ENCODE assay signal across 30 mouse cellular contexts in the genomic region with DNA sequence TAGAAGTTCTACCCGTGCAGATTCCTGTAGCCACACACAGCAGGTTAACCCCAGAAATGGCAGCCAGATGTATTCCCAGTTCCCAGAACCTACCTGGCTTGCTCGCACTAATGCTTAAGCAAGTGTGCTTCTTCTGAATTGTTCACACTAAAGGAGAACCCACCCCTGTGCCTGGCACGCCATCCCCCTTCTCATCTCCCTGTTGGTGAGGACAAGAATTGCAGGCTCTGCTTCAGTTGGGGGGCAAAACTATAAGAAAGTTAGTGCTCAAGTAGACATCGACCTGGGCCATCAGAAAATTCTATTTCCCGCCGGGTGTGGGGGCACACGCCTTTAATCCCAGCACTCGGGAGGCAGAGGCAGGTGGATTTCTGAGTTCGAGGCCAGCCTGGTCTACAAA. TPM values are rescaled to one million over a fixed set of nuclear protein-coding genes. Genes with fewer than 3 reads are reported as not detected.
DNase-seq lines count a peak whose midpoint lies in the region; TF ChIP-seq lines count a peak whose summit lies in the region.
"Had no signal": no experiment of that assay in that cellular context is flagged by ENCODE, and none has a peak within 500 bp of the region (broad histone marks: within the 10 kb centered on the region; RNA-seq: fewer than 3 reads in every experiment).

No protein-coding gene starts in this region.

- no peak overlapping the region for H3K27ac ChIP-seq in layer of hippocampus, adult 2 months
- H3K27ac ChIP-seq: embryonic facial prominence, embryonic 10.5 days; embryonic facial prominence, embryonic 15.5 days; forebrain, embryonic 13.5 days; heart, embryonic 13.5 days; hindbrain, embryonic 15.5 days; kidney, embryonic 15.5 days; liver, embryonic 15.5 days; midbrain, embryonic 15.5 days; neural tube, embryonic 15.5 days had no signal

- DNase-seq in layer of hippocampus, adult 2 months (ENCODE audit: low spot score in 2 of 2) = no peak
- DNase-seq in layer of hippocampus, adult 8-10 months (ENCODE audit: low spot score in 2 of 2) = no peak
- DNase-seq in thymus, postnatal 14 days = peak; percentile 19
- no peak for DNase-seq in thymus, postnatal 10 days (ENCODE audit: low spot score in 2 of 2)
- DNase-seq in R1 (ENCODE audit: low read depth, low spot score) = peak; percentile 70
- no peak for DNase-seq in T-cell, adult 2 months (ENCODE audit: low spot score)
- no peak for DNase-seq in ovary, postnatal 14 days (ENCODE audit: low spot score)
- DNase-seq: adrenal gland, postnatal 14 days; cerebellum, adult 2 months; cerebellum, postnatal 14 days; gastrocnemius, postnatal 10 days; heart, postnatal 10 days; kidney, adult 18-20 months; kidney, postnatal 4 days; layer of hippocampus, adult 9-11 months; lung, postnatal 14 days; right cerebral cortex, postnatal 25 days; spleen, adult 18-20 months had no signal

- H3K4me3 ChIP-seq in layer of hippocampus, adult 2 months = no peak overlapping the region
- H3K4me3 ChIP-seq: embryonic facial prominence, embryonic 10.5 days; embryonic facial prominence, embryonic 15.5 days; forebrain, embryonic 13.5 days; heart, embryonic 13.5 days; hindbrain, embryonic 15.5 days; kidney, embryonic 15.5 days; liver, embryonic 15.5 days; midbrain, embryonic 15.5 days; neural tube, embryonic 15.5 days had no signal

- peak; percentile 32 for TF ChIP-seq CTCF in layer of hippocampus, adult 2 months (conservative IDR thresholded peaks at IDR 0.05)

RNA-seq across cellular contexts. Expression of a gene that starts 23.5 kb away (rescaled TPM):
- 100 to 1,000 TPM; 149 to 151 TPM for total RNA-seq in layer of hippocampus, adult 2 months (2021)
- total RNA-seq in layer of hippocampus, adult 8-10 months (2022) = 100 to 1,000 TPM; 157 to 169 (median 162) TPM

RNA-seq across cellular contexts. Expression of a gene that starts 36.0 kb away (rescaled TPM):
- 10 to 100 TPM; 47.4 to 55.0 TPM for total RNA-seq in layer of hippocampus, adult 2 months (2021)
- total RNA-seq in layer of hippocampus, adult 8-10 months (2022) = 10 to 100 TPM; 44.0 to 45.3 (median 44.3) TPM

RNA-seq across cellular contexts. Expression of a gene that starts 36.1 kb away (rescaled TPM):
- total RNA-seq in layer of hippocampus, adult 2 months (2021) = 100 to 1,000 TPM; 179 to 190 TPM
- 100 to 1,000 TPM; 160 to 164 (median 161) TPM for total RNA-seq in layer of hippocampus, adult 8-10 months (2022)
- total RNA-seq: heart, postnatal 10 days; hematopoietic stem cell, adult 5-6 weeks had no signal

RNA-seq across cellular contexts. Expression of a gene that starts 40.9 kb away (rescaled TPM):
- total RNA-seq in layer of hippocampus, adult 2 months (2021) = 1 to 10 TPM; 1.5 to 3.4 TPM
- total RNA-seq in layer of hippocampus, adult 8-10 months (2022) = 1 to 10 TPM in 3 of 4 experiments, not detected in 1; 2.0 to 3.3 (median 2.4) TPM
- total RNA-seq: heart, adult 8-10 months; heart, postnatal 10 days; hematopoietic stem cell, adult 5-6 weeks; left cerebral cortex, postnatal 14 days had no signal

RNA-seq across cellular contexts. Expression of a gene that starts 41.6 kb away (rescaled TPM):
- total RNA-seq in layer of hippocampus, adult 2 months (2021) = 10 to 100 TPM; 69.5 to 78.4 TPM
- 10 to 100 TPM; 65.3 to 91.2 (median 76.1) TPM for total RNA-seq in layer of hippocampus, adult 8-10 months (2022)

Comparison
In these comparisons a context has a peak if more than half of its experiments do, and no peak if none do; other contexts are left out.
1. DNase-seq: peak in thymus, postnatal 14 days (single experiment) and R1 (single experiment); none in layer of hippocampus, adult 2 months (0 of 2), layer of hippocampus, adult 8-10 months (0 of 2), thymus, postnatal 10 days (0 of 2), T-cell, adult 2 months (single experiment) and ovary, postnatal 14 days (single experiment).